Mouse (Mus musculus): Measurements from ENCODE around the gene Gm21915.

DNA sequence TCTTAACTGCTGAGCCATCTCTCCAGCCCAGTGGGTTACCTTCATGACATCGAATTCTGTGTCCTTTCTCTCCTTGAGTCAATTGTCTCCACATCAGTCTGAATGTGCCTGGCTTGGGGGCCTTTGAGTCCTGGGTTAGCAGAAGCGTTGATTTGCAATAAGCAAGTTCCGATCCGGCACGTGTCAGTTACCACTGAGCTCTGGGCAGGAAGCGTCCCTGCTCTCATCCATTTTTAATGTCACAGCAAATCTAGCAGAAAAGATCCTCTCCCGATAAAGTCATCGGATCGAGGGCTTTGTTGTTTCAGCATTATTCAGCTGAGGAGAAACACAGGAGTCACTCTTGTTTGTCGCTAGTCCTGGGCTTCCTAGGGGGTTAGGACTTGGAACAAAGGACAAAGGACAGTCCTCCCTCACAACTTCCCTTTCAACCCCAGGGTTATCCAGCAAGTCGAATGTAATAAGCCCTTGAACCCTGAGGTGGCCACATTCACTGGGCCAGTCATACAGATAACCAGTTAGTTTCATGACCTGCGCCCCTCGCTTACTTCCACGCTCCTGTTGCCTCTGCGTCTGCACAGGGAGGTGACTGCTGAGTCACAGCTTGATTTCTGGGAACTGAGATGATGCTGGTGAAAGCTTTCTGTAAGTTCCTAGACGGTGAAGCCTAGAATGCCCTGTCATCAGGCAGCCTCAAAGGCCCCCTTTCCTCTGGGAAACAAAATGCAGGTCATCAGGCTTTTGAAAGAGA, 27.8 kb upstream of the Gm21915 start:
- no peak for TF ChIP-seq CTCF (IDR thresholded peaks at IDR 0.05; ENCODE audit: low read depth)
- TF ChIP-seq EP300 (IDR thresholded peaks at IDR 0.05; ENCODE audit: low read depth): no peak
